8 mouse cellular contexts compared by ENCODE assay signal in genomic region chr4:41760288-41760721, GRCm38 (mm10). TPM values are rescaled to one million over a fixed set of nuclear protein-coding genes. Genes with fewer than 3 reads are reported as not detected.
DNase-seq lines count a peak whose midpoint lies in the region; ATAC-seq and TF ChIP-seq lines count a peak whose summit lies in the region.

No protein-coding gene starts in this region.

- peaks cover 32% of the 10 kb centered on the region for H3K4me1 ChIP-seq in embryonic facial prominence, embryonic 12.5 days
- H3K4me1 ChIP-seq in liver, adult 2 months (ENCODE audit: control insufficient read depth, insufficient read depth, low read length), result peaks cover 37% of the 10 kb centered on the region
- H3K4me1 ChIP-seq in stomach, embryonic 15.5 days, result peaks cover 39% of the 10 kb centered on the region

- H3K79me2 ChIP-seq in liver, adult 2 months (ENCODE audit: control insufficient read depth, insufficient read depth, low read length), result peaks cover 6% of the 10 kb centered on the region; the same call in 1 of the 2 replicates

- H3K4me2 ChIP-seq in embryonic facial prominence, embryonic 12.5 days (replicated peaks), result peak overlapping the region; percentile 85
- peak overlapping the region; percentile 61 for H3K4me2 ChIP-seq in stomach, embryonic 15.5 days

- H3K9me3 ChIP-seq in embryonic facial prominence, embryonic 12.5 days, result no peaks in the 10 kb centered on the region
- H3K9me3 ChIP-seq in stomach, embryonic 15.5 days, result no peaks in the 10 kb centered on the region

- 0 out of 2 replicates have a peak, but pooled peaks have one; percentile 2 for TF ChIP-seq CTCF in liver, adult 2 months (IDR thresholded peaks at IDR 0.05; ENCODE audit: low read depth, low read length)

- H3K36me3 ChIP-seq in embryonic facial prominence, embryonic 12.5 days, result peaks cover 8% of the 10 kb centered on the region; the same call in 1 of the 2 replicates
- H3K36me3 ChIP-seq in liver, adult 2 months (ENCODE audit: control insufficient read depth, insufficient read depth, low read length), result no peaks in the 10 kb centered on the region; the same call in 1 of the 2 replicates
- H3K36me3 ChIP-seq in stomach, embryonic 15.5 days, result no peaks in the 10 kb centered on the region

- H3K4me3 ChIP-seq in embryonic facial prominence, embryonic 12.5 days, result peak overlapping the region; percentile 60
- H3K4me3 ChIP-seq in liver, adult 2 months (ENCODE audit: insufficient read depth, low read depth, low read length), result peak overlapping the region; percentile 29
- peak overlapping the region; percentile 54 for H3K4me3 ChIP-seq in stomach, embryonic 15.5 days (replicated peaks)

- under 1% methylated on average over 15 of the region's 15 CpGs for WGBS in embryonic facial prominence, embryonic 12.5 days
- WGBS in liver, adult 2 months, result under 1% methylated on average over 15 of the region's 15 CpGs
- WGBS in stomach, embryonic 15.5 days, result under 1% methylated on average over 15 of the region's 15 CpGs

- DNase-seq in 3T3-L1 (ENCODE audit: low read depth, low spot score), result peak; percentile 96
- DNase-seq in adrenal gland, postnatal 36 days, result peak; percentile 96
- DNase-seq in heart, adult 9 months (ENCODE audit: low spot score in 2 of 2), result peak; percentile 97
- DNase-seq in kidney, adult 9 months, result peak; percentile 98
- peak; percentile 94 for DNase-seq in liver, adult 2 months (ENCODE audit: extremely low read depth, low read depth, low spot score)
- peak; percentile 27 to 38 for DNase-seq in monocyte, adult 2 months (ENCODE audit: low read depth in 1 of 2, low spot score in 2 of 2)

- no peaks in the 10 kb centered on the region for H3K27me3 ChIP-seq in embryonic facial prominence, embryonic 12.5 days
- no peaks in the 10 kb centered on the region for H3K27me3 ChIP-seq in liver, adult 2 months (ENCODE audit: control insufficient read depth, insufficient read depth, low read length)
- H3K27me3 ChIP-seq in stomach, embryonic 15.5 days (replicated peaks), result no peaks in the 10 kb centered on the region

- TF ChIP-seq POLR2A in liver, adult 2 months (IDR thresholded peaks at IDR 0.05; ENCODE audit: extremely low read depth, insufficient read depth, low read length), result peak; percentile 54

- H3K27ac ChIP-seq in embryonic facial prominence, embryonic 12.5 days, result peak overlapping the region; percentile 98
- H3K27ac ChIP-seq in liver, adult 2 months (replicated peaks; ENCODE audit: insufficient read depth, low read depth, low read length), result peak overlapping the region; percentile 96
- H3K27ac ChIP-seq in stomach, embryonic 15.5 days, result peak overlapping the region; percentile 93

- H3K9ac ChIP-seq in embryonic facial prominence, embryonic 12.5 days, result peak overlapping the region; percentile 68
- H3K9ac ChIP-seq in liver, adult 2 months (ENCODE audit: low read depth, low read length), result peak overlapping the region; percentile 76
- peak overlapping the region; percentile 52 for H3K9ac ChIP-seq in stomach, embryonic 15.5 days

- peak; percentile 87 for ATAC-seq in embryonic facial prominence, embryonic 12.5 days (ENCODE audit: insufficient number of reproducible peaks, insufficient read depth, low FRiP score, low TSS enrichment)
- ATAC-seq in stomach, embryonic 15.5 days (ENCODE audit: insufficient read depth, low FRiP score, low read depth), result peak; percentile 90

RNA-seq across cellular contexts. Expression of gene Sigmar1, which starts 4.3 kb away (rescaled TPM):
- 10 to 100 TPM; 77.4 to 80.1 TPM for total RNA-seq in adrenal gland, postnatal 36 days (2021)
- polyA plus RNA-seq in embryonic facial prominence, embryonic 12.5 days (2016; fragmentation: Nextera tagmentation; extraction: Ambion mirVana), result 74.1 and 76.6 TPM in 2 replicates
- 69.3 and 82.2 TPM in 2 replicates for total RNA-seq in liver, adult 2 months (2014; rRNA removed)
- 362 and 423 TPM in 2 replicates for polyA plus RNA-seq in liver, adult 2 months (2012; rRNA removed)
- polyA plus RNA-seq in stomach, embryonic 15.5 days (2015; fragmentation: Nextera tagmentation; extraction: Ambion mirVana), result 81.6 and 82.2 TPM in 2 replicates

RNA-seq across cellular contexts. Expression of gene Galt, which starts 5.3 kb away (rescaled TPM):
- 10 to 100 TPM; 32.1 to 45.6 TPM for total RNA-seq in adrenal gland, postnatal 36 days (2021)
- polyA plus RNA-seq in embryonic facial prominence, embryonic 12.5 days (2016; fragmentation: Nextera tagmentation; extraction: Ambion mirVana), result 40.4 and 41.5 TPM in 2 replicates
- 52.4 and 57.9 TPM in 2 replicates for total RNA-seq in liver, adult 2 months (2014; rRNA removed)
- polyA plus RNA-seq in liver, adult 2 months (2012; rRNA removed), result 204 and 217 TPM in 2 replicates
- polyA plus RNA-seq in stomach, embryonic 15.5 days (2015; fragmentation: Nextera tagmentation; extraction: Ambion mirVana), result 39.6 and 47.9 TPM in 2 replicates

RNA-seq across cellular contexts. Expression of gene Ccl27a, which starts 13.7 kb away (rescaled TPM):
- 10 to 100 TPM; 33.9 to 46.8 TPM for total RNA-seq in adrenal gland, postnatal 36 days (2021)
- 71.7 and 81.6 TPM in 2 replicates for polyA plus RNA-seq in embryonic facial prominence, embryonic 12.5 days (2016; fragmentation: Nextera tagmentation; extraction: Ambion mirVana)
- 11.9 and 13.1 TPM in 2 replicates for total RNA-seq in liver, adult 2 months (2014; rRNA removed)
- polyA plus RNA-seq in liver, adult 2 months (2012; rRNA removed), result 33.3 and 39.4 TPM in 2 replicates
- polyA plus RNA-seq in stomach, embryonic 15.5 days (2015; fragmentation: Nextera tagmentation; extraction: Ambion mirVana), result 31.5 and 33.7 TPM in 2 replicates

RNA-seq across cellular contexts. Expression of gene Arid3c, which starts 29.4 kb away (rescaled TPM):
- total RNA-seq in adrenal gland, postnatal 36 days (2021), result not detected
- 0.18 TPM in 1 of 2 replicates, not detected in the other for polyA plus RNA-seq in embryonic facial prominence, embryonic 12.5 days (2016; fragmentation: Nextera tagmentation; extraction: Ambion mirVana)
- not detected in 2 replicates for total RNA-seq in liver, adult 2 months (2014; rRNA removed)
- polyA plus RNA-seq in liver, adult 2 months (2012; rRNA removed), result not detected in 2 replicates
- not detected in 2 replicates for polyA plus RNA-seq in stomach, embryonic 15.5 days (2015; fragmentation: Nextera tagmentation; extraction: Ambion mirVana)

RNA-seq across cellular contexts. Expression of gene Dctn3, which starts 37.3 kb away (rescaled TPM):
- 100 to 1,000 TPM; 103 to 123 TPM for total RNA-seq in adrenal gland, postnatal 36 days (2021)
- 117 and 122 TPM in 2 replicates for polyA plus RNA-seq in embryonic facial prominence, embryonic 12.5 days (2016; fragmentation: Nextera tagmentation; extraction: Ambion mirVana)
- total RNA-seq in liver, adult 2 months (2014; rRNA removed), result 33.4 and 40.2 TPM in 2 replicates
- polyA plus RNA-seq in liver, adult 2 months (2012; rRNA removed), result 43.2 and 44.5 TPM in 2 replicates
- 124 and 130 TPM in 2 replicates for polyA plus RNA-seq in stomach, embryonic 15.5 days (2015; fragmentation: Nextera tagmentation; extraction: Ambion mirVana)

Comparison
In these comparisons a context has a peak if more than half of its experiments do, and no peak if none do; other contexts are left out.
1. Peak in every context shown above with its lines: DNase-seq, ATAC-seq, H3K4me3 ChIP-seq and H3K27ac ChIP-seq.
2. DNase-seq: peak in every context shown above with its lines; median percentile 98 in kidney, adult 9 months; 97 in heart, adult 9 months; 96 in 3T3-L1; 96 in adrenal gland, postnatal 36 days; 94 in liver, adult 2 months; 32 in monocyte, adult 2 months.